Mouse (Mus musculus) E14TG2a.4 (cell line): ENCODE results near the gene Ruvbl2.
"Not testable (repeated sequence)": the region's sequence is repeated elsewhere in the genome, so short reads cannot be mapped to it uniquely, and the experiment has no call there.

Experiments
- H3K27me3 ChIP-seq: 2 replicates; pipeline ENCODE4 v1.6.1; 2014; ENCODE audit warnings: low read length, control low read depth; ENCODE audit not compliant: insufficient read depth
- H3K36me3 ChIP-seq: 2 replicates; pipeline ENCODE4 v1.6.1; 2014; ENCODE audit warnings: low read length, control low read depth; ENCODE audit not compliant: insufficient read depth
- H3K4me1 ChIP-seq: replicated peaks from 2 replicates; pipeline ENCODE4 v1.6.1; 2014; ENCODE audit warnings: low read depth, low read length, control low read depth
- H3K4me3 ChIP-seq: replicated peaks from 2 replicates; pipeline ENCODE4 v1.5.1; 2014; ENCODE audit warnings: mild to moderate bottlenecking, low read length
- H3K9me3 ChIP-seq: 2 replicates; pipeline ENCODE4 v1.6.1; 2014; ENCODE audit warnings: low read length, control low read depth
- CTCF ChIP-seq: conservative IDR thresholded peaks from 2 replicates; pipeline ENCODE4 v1.5.1; 2014; ENCODE audit warnings: low read length
- NANOG ChIP-seq: IDR thresholded peaks from 2 replicates; pipeline ENCODE4 v1.6.1; 2014; ENCODE audit warnings: borderline replicate concordance, low read length, mixed read lengths
- POU5F1 ChIP-seq: IDR thresholded peaks from 2 replicates; pipeline ENCODE4 v1.6.1; 2014; ENCODE audit warnings: low read length, borderline replicate concordance

Gene Ruvbl2

DNA sequence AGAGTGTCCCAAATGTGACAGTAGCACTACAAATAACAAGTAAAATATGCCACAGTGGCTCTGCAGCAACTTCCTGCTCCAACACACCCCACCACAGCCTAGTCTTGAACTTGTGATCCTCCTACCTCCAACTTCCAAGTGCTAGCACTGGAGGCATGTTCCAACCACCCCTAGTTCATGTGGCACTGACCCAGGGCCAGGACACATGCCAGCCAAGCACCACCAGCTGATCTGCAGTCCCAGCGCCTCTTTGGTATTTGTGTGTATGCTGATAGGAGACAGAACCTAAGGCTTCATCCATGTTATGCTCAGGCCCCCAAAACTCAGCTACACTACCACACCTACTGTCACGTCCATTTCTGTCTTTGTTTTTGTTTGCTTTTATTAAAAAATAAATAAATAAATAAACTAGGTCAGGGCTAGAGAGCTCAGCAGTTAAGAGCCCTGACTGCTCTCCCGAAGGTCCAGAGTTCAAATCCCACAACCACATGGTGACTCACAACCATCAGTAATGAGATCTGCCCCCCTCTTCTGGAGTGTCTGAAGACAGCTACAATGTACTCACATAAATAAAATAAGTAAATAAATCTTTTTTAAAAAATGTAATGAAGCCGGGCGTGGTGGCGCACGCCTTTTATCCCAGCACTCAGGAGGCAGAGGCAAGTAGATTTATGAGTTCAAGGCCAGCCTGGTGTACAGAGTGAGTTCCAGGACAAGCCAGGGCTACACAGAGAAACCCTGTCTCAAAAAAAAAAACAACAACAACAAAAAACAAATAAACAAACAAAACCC is 26.3 kb upstream of the Ruvbl2 start:
- Histone ChIP-seq H3K36me3 (peaks cover 56% of the 10 kb centered on the region), H3K9me3 (no peaks in the 10 kb centered on the region), H3K27me3 (no peaks in the 10 kb centered on the region), H3K4me3 (peak overlapping the region; percentile 99), H3K4me1 (peaks cover 65% of the 10 kb centered on the region)
- no peak for TF ChIP-seq POU5F1
- no peak for TF ChIP-seq CTCF
- TF ChIP-seq NANOG: no peak

DNA sequence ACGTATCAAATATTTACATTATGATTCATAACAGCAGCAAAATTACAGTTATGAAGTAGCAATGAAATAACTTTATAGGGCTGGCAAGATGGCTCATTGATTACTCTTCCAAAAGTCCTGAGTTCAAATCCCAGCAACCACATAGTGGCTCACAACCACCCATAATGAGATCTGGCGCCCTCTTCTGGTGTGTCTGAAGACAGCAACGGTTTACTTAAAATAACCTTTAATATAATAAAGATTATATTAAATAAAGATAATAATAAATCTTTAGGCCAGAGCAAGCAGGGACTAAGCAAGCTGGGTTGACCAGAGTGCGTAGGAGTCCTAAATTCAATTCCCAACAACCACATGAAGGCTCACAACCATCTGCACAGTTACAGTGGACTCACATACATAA is 25.0 kb upstream of the Ruvbl2 start:
- not testable (repeated sequence) for H3K9me3 ChIP-seq, H3K27me3 ChIP-seq
- H3K4me1 ChIP-seq: peaks cover 62% of the 10 kb centered on the region
- H3K4me3 ChIP-seq: peak overlapping the region; percentile 99
- H3K36me3 ChIP-seq: peaks cover 68% of the 10 kb centered on the region
- TF ChIP-seq CTCF: peak; percentile 47; the same call in 1 of the 2 replicates

DNA sequence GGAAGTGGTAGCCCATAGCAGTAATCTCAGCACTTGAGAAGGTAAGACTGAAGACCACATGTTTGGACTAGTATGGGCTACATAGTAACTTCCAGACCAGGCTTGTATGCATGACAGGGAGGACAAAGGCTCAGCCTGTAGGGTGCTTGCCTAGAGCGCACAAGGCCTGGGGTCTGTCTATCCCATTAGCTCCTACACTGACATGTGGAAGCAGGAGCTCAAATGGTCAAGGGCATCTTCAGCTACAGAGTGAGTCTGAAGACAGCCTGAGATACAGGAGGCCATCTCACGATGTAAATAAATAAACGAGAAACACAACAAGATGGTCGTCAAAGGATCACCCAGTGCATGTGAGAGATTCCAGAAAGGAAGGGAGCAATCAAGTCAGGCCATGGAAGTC is 24.4 kb upstream of the Ruvbl2 start:
- H3K36me3 ChIP-seq: peaks cover 74% of the 10 kb centered on the region
- TF ChIP-seq NANOG (no peak), POU5F1 (no peak), CTCF (no peak)
- no peaks in the 10 kb centered on the region for H3K9me3 ChIP-seq
- peak overlapping the region; percentile 75 for H3K4me3 ChIP-seq
- no peaks in the 10 kb centered on the region for H3K27me3 ChIP-seq
- peaks cover 58% of the 10 kb centered on the region for H3K4me1 ChIP-seq

DNA sequence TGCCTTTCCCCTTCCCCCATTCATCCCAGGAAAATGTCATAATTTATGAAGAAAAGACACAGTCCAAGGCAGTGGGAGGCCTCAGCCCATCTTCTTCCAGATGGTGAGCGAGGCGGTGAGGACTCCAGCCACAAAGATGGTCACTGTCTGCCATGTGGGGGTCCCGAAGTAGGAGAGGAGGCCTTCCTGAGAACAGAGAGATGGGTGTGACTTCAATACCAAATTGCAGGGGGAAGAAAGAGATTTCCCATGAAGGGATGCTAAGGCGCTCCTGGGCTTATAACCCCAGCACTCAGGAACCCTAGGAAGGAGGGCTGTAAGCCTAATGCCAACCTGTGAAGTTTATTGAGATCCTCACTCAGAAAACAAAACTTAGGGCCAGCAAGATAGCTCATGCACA is 23.9 kb upstream of the Ruvbl2 start:
- Histone ChIP-seq H3K27me3 (no peaks in the 10 kb centered on the region), H3K4me1 (peaks cover 58% of the 10 kb centered on the region), H3K36me3 (peaks cover 79% of the 10 kb centered on the region), H3K9me3 (no peaks in the 10 kb centered on the region), H3K4me3 (peak overlapping the region; percentile 75)
- TF ChIP-seq POU5F1: no peak
- no peak for TF ChIP-seq CTCF
- no peak for TF ChIP-seq NANOG

DNA sequence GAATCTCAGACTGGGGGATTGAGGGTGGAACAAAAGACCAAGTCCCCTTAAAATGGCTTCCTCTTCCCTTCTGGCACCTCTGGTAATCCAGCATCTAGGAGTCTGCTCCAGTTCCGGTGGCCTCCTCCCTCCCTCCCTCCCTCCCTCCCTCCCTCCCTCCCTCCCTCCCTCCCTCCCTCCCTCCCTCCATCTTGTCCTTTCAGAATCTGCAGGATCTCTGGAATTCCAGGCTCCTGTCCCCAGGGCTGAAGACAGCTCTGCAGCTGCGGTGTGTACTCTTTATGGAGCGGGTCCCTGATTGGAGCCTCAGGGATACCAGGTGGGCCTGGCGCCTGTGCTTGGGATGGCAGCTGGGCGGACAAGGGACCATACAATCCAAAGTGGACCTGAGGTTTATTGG is 23.4 kb upstream of the Ruvbl2 start:
- H3K9me3 ChIP-seq: no peaks in the 10 kb centered on the region
- no peaks in the 10 kb centered on the region for H3K27me3 ChIP-seq
- TF ChIP-seq POU5F1: no peak
- no peak for TF ChIP-seq NANOG
- no peak for TF ChIP-seq CTCF
- peak overlapping the region; percentile 76 for H3K4me3 ChIP-seq
- H3K4me1 ChIP-seq: peaks cover 62% of the 10 kb centered on the region
- H3K36me3 ChIP-seq: peaks cover 82% of the 10 kb centered on the region

DNA sequence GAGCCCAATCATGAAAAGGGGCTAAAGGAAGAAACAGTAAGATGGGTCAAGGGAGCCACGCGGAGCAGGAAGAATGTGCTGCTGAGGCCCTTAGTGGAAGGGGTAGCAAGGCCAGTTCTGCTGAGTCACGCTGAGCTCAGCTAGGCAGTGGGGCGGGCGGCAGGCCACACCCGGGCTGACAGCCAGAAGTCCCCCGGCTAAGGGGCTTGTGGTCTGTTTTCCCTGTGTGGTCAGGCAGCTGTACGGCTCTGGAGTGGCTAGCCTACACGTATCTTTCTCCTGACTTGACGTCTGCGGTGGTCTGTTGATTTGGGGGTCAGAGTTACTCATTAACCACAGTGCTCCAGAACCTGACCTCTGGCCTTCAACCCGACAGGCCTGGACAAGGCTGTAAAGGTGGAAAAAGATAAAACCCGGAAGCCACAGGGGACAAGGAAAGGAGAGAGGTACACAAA is 23.0 kb upstream of the Ruvbl2 start:
- Histone ChIP-seq H3K36me3 (peaks cover 83% of the 10 kb centered on the region), H3K4me1 (peaks cover 67% of the 10 kb centered on the region), H3K4me3 (peak overlapping the region; percentile 76), H3K9me3 (no peaks in the 10 kb centered on the region), H3K27me3 (no peaks in the 10 kb centered on the region)
- TF ChIP-seq CTCF (no peak), NANOG (no peak), POU5F1 (no peak)

DNA sequence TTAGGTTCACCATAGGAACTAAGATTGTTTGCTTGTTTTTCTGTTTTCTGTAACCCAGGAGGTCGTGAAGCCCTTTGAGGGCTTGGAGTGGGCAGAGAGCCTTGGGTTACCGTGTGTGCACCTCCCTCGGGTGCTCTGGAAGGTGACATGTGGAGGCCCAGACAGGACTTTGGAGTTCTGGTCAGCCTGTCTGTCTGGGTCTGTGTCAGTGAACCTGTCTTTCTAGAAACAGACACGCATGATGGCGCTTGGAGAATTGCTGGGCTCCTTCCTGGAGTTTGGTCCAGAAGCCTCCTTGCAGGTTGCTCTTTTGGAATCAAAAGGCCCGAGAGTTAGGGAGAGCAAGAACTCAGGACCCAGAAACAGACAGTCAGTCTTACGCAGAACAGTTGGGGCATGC is 22.5 kb upstream of the Ruvbl2 start:
- H3K4me1 ChIP-seq: peaks cover 69% of the 10 kb centered on the region
- peaks cover 83% of the 10 kb centered on the region for H3K36me3 ChIP-seq
- TF ChIP-seq CTCF: no peak
- no peak for TF ChIP-seq NANOG
- TF ChIP-seq POU5F1: no peak
- H3K27me3 ChIP-seq: no peaks in the 10 kb centered on the region
- H3K9me3 ChIP-seq: no peaks in the 10 kb centered on the region
- peak overlapping the region; percentile 76 for H3K4me3 ChIP-seq

DNA sequence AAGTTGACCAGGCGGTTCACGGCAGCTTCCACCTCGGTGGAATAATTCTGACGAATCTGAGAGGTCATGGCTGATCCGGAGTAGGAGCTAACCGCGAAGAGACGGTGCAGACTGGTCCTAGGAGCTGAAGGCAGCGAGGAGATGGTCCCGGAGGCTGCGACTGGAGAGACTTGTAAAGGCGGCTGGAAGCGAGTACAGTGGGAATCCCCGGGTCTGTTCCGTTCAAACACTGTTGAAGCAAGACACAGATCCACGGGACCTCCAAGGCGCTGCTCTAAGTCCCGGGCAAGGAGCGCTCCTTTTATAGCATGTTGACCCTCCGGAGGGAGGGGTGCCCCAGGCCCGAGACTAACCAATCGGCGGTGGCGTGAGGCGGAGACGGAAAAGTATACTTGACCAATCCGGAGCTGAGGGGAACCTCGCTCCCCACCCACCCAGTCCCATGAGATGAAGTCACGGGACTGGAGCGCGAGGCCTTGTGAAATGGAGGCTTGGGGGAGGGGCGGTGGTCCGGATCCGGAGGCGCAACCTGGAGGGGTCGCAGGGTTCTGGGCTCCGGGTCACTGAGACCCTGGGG is 21.8 kb upstream of the Ruvbl2 start, which contains the start of gene Ftl1:
Gene Ftl1, minus strand, starts transcription at position 321 of the 577 bp plus-strand sequence.
- not testable (repeated sequence) for H3K9me3 ChIP-seq, H3K27me3 ChIP-seq
- Histone ChIP-seq H3K4me3 (peak within 1 kb of the TSS; percentile 96), H3K4me1 (peaks cover 69% of the 10 kb centered on the region), H3K36me3 (peaks cover 83% of the 10 kb centered on the region)

DNA sequence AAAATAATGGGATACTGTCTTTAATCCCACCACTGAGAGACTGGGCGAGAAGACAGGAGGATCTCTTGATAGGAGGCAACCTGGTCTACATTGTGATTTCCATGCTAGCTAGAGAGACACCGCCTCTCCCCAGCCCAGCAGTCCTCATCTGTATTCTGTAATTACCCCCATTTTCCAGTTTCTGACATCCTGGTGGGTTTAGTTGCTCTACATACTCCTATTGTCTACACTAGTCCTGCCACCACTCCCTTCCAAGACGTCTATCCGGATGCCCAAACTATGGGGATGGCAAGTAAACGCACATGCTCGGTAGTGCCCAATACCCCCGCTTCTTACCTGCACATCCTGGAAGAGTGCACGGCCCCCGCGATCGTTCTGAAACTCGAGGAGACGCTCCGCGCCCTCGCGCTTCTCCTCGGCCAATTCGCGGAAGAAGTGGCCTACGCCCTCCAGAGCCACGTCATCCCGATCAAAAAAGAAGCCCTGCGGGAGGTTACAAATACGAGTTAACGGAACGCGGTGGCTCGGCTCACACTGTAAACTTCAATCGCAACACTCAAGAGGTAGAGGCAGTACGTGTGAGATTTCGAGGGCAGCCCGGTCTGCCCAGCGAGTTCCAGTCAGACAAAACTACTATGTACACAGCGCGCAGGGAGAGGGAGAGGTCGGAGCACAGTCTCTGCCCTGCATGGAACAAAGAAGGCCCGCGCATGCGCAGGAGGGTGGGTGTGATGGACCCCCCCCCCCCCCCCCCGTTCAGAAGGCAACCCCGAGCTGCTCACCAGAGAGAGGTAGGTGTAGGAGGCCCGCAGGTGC is 21.1 kb upstream of the Ruvbl2 start:
- Histone ChIP-seq H3K4me1 (peaks cover 67% of the 10 kb centered on the region), H3K4me3 (peak overlapping the region; percentile 96), H3K36me3 (peaks cover 81% of the 10 kb centered on the region), H3K27me3 (no peaks in the 10 kb centered on the region), H3K9me3 (no peaks in the 10 kb centered on the region)
- TF ChIP-seq NANOG (no peak), CTCF (no peak), POU5F1 (no peak)
